Mouse (Mus musculus) kidney, adult 11 months (tissue): ENCODE results near the gene Tpm4.
"Not testable (repeated sequence)": the region's sequence is repeated elsewhere in the genome, so short reads cannot be mapped to it uniquely, and the experiment has no call there.

Source experiments
- DNase-seq: peaks from one replicate; pipeline ENCODE4 v3.0.0; 2022

Gene Tpm4

DNA sequence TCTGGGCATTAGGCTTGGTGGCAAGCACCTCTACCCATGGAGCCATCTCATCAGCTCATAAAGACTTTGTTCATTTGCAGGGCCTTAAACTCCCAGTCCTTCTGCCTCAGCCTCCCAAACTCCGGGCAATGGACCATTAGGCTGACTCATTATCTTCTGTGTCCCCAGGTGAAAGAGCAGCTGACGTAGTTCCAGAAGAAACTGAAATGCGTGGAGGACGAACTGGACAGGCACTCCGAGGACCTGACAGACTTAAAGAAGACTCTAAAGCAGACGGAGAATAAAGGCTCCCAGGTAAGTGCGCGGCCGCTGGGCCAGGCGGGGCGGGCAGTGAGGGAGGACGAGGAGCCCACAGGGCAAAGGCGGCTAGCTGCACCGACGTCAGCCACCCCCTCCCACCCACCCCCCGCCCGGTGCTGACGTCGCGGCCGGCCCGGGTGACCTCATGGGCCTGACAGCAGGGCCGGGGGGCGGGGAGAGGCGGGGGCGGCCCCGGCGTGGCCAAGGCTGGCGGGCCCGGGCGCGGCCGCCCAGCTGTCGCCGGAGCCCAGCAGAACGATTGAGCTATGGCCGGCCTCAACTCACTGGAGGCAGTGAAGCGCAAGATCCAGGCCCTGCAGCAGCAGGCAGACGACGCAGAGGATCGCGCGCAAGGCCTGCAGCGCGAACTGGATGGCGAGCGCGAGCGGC lies at the start of gene Tpm4:
Gene Tpm4 (plus strand): TSS at position 220 of the 690 bp plus-strand sequence.
- DNase-seq = peak; percentile 64

DNA sequence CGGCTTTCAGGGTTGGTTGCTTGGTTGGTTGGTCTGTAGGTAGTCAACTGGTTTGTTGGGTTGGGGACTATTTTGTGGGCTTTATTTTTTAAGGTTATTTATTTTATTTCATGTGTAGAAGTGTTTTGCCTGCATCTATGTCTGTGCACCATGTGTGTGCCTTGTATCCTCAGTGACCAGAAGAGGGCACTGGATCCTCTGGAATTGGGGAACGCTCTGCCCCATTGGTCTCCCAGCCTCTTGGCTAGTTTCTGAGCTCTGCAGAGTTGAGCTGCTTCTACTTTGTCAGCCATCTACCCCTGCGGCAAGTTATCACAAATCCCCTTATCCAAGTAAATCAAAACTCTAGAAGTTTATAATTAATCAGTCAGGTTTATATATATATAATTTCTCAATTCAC lies 47.2 kb upstream of the Tpm4 start:
- not testable (repeated sequence) for DNase-seq

DNA sequence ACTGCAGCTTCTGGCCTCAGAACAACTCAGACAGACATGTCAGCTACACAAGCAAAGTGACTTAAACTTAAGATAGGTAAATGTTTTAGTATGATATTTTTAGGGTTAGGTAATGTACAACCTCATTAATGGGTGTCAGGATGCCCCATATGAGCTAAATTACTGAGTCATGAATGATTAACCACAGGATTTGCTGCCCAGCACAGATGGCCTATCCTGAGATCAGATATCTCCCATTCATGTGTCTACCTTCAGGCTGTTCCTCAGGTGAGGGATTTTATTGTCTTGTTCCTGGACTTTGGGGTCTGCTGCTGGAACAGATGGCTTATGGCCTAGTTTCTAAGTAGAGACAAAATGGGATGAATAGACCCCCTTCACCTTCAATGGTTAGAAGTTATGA lies 38.1 kb upstream of the Tpm4 start:
- DNase-seq = not testable (repeated sequence)

DNA sequence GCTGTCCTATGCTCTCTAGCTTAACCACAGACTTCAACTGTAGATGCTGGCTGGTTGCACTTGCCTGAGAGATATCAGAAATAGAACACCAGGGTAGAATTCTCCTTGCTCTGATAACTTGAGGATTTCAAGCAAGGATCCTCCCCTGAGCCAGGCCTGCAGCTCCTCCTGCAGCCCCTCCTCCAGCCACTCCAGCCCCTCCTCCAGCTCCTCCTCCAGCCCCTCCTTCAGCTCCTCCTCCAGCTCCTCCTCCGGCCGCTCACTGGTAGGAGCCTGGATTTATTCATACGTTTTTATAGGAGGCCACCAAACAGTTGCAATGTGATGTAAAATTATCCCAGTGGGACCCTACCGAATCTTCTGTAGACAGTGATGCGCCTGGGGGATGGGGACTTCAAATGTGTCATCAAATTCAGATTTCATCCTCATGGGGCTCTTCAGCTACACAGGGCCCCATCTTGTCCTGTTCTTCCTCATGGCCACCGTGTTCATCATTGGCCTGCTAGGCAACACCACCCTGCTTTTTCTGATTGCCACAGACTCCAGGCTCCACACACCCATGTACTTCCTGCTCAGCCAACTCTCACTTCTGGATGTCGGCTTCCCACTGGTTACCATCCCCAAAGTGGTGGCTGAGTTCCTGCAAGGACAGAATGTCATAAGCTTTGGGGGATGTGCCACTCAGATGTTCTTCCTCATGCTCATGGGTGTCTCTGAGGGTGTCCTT lies 35.2 kb upstream of the Tpm4 start:
- not testable (repeated sequence) for DNase-seq

DNA sequence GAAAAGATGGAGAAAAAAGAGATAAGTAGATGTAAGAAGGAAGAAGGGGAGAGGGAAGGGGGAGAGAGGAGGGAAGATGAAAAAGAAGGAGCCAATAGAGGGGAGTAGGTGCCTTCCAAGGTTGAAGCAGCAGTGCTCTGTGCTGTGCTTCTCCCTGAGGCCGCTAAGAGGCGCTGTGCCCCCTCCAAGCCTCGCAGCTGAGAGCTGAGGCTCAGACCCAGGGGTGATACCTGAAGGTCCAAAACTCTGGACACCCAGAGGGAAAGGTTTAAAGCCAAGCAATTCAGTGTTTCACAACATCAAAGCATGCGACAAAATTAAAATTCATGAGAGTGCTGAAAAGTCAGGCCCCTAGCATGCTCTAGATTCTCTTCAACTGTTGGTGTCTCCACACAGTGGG lies 29.6 kb upstream of the Tpm4 start:
- DNase-seq = no peak

DNA sequence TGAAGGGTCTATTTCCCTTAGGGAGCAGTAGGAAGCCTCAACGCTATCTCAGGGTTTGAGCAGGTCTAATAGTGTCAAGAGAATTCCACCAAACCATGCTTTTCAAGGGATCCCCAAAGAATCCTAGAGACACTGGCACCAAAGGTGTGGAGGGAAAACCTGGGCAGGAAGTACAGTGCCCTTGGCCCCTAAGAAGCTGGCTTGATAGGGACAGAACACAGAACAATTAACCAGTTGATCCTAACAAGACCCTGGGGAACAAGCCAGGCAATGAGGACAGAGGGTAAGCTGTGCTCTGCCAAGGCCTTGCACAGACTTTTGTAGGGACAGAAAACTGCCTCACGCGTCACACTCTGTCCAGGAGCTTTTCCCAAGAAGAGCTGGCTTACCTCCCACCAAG lies 28.0 kb upstream of the Tpm4 start, which contains the start of gene Olfr374:
Gene Olfr374 (plus strand): TSS at position 301 of the 400 bp plus-strand sequence.
- no peak for DNase-seq

DNA sequence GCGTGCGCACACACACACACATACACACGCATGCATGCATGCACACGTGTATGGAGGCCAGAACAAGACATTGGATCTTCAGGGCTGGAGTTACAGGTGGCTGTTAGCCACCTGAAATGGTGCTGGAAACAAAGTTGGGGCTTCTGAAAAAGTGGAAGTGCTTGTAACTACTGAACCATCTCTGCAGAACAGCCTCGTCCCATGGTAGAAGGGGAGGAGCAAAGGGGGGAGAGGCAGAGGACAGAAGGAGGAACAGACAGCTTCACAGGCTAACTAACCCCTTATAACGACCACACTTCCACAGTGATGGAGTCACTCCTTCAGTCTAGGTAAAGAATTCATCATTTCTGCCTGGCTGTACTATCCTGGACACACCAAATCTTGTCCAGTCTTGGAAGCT lies 23.9 kb upstream of the Tpm4 start:
- DNase-seq = no peak

DNA sequence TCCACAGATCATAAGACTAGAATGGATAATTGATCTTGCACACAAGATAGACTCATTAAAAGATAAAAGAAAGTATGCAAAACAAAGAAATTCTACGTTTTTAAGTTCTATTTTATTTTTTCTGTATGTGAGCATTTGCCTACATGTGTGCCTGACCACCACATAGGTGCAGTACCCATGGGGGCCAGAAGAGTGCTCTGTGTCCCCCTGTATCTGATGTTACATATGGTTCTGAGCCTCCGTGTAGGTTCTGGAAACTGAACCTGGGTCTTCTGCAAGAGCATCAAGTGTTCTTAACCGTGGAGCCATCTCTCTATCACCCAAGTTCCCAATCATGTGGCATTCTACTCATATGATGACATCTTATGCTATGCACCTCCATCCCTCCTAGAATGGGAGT lies 22.3 kb upstream of the Tpm4 start:
- no peak for DNase-seq

DNA sequence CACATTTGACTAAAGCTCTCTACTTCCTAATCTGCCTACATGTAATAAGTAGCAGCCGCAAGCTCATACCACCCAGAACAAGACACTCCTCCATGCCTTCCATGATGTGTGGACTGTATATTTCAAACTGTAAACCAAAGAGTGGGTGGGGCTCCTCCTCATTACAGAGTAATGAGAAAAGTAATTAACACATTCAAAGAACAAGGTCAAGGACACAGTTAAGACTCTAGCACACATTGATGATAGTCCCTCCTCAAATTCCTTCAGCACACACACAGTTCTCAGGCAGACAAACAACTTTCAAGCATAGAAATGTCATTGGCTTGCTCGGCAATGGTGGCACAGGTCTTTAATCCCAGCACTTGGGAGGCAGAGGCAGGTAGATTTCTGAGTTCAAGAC lies 19.6 kb upstream of the Tpm4 start:
- DNase-seq = no peak

DNA sequence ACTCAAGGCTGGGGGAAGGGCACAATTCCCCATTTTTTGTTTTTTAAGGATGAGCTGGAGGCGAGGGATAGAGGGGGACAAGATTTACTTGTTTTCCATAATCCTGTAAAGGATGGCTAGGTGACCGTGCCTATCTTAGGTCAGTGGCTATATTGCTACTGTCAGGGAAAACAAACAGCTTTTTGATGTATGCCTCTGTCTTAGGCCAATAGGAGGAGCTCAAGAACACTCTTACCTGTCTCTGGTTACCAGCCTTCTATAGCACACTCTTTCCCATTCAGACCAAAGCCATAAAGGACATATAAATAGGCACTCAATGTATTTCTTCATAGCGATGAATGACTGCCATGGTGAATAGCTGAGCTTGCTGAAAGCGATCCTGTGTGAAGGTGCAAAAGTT lies 16.2 kb upstream of the Tpm4 start:
- DNase-seq = no peak

DNA sequence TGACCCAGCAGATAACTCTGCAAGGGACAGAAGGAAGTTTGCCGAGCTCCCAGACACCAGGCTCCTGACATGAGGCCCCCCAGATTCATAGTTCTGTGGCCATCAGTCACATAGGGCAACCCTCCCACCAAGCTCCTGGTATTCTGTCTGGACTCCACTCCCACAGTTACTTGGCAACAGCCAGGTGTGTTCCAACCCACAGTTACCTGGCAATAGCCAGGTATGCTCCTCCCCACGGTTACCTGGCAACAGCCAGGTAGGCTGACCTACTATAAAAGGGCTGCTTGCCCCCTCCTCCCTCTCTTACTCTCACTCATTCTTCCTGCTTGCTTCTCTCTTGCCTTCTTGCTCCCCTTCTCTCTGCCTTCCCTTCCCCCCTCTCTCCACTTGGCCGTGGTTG lies 13.3 kb upstream of the Tpm4 start:
- not testable (repeated sequence) for DNase-seq

DNA sequence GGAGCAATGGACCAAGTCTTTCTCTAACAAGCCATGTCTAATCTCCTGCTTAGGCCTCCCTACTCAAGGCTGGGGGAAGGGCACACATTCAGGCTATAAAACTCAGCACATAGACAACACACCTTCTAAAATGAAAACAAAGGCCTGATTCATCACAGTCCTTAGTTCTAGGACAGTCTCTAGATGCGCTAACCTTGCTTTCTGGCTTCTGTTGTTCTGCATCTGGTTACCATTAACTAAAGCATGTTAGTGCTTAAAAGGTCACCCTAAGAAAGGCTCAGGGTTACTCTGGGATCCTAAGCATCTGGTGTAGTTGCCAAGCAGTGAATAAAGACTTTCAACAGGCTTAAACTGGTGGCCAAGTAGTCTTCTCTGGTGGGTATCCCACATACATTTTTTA lies 12.8 kb upstream of the Tpm4 start:
- no peak for DNase-seq

DNA sequence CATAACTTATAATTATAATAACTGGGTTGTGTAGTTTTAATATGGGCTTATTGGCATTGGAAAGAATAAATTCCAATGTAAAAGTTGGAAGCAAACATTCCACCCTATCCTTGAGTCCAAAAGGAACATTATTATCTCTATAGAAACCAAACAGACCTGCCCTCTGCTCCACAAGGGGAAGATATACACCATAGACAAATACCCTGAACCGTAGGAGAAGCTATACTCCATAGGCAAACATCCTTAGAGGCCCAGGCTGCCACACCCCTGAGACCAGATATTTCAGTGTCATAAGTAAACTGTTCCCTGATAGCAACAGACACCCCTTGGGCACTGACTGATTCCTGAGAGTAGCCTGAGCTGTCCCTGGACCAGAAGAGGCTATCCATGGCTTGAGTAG lies 6.9 kb upstream of the Tpm4 start:
- no peak for DNase-seq

DNA sequence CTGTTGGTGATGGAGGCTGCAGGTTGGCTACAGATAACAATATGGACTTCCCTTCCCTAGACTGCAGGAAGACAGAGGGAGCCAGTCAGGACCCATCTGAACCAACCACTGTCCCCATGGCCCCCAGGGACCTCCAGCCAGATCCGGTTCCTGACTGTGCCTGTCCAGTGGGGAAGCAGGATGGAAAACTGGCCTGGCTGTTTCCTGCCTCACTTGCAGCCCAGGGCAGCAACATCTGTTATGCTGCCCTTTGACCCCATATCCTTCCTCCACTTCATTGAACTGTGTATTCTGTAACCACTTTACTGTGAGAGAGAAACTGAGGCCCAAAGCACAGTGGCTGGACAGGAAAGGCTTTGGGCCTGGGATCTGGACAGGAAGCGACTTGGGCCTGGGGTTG lies 3.5 kb upstream of the Tpm4 start:
- DNase-seq = peak; percentile 54

DNA sequence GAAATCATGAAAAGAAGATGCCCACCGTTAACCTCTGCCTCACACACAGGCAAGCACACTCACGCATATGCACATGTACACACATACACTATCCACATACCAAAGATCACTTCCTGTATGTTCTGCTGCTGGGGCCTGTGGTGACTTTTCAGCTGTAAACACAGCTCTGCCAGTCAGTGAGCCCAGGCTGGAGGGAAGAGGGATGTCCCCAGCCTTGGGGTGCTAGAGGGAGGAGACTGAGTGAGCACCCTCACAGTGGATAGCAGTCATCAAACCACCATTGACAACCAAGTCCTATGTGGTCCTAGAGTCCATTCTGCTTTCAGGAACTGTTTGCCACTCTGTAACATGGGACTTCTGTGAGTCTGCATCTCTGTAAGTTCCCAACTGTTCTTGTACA lies 2.9 kb upstream of the Tpm4 start:
- no peak for DNase-seq

DNA sequence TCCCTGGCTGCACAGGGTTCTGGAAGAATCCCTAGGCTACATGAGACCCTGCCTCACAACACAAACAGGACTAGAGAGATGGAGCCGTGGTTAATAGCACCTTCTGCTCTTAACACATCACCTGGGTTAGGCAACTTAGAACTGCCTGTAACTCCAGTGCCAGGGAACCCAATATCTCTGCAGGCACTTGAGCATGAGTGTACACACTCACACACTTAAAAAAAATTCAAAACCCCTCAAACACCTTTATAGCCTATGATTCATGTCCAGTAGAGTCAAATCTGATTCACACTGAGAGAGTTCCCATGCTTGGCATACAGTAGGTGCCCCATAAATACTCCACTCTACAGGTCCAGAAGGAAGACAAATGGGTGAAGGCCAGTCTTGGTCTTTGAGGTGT lies 2.4 kb upstream of the Tpm4 start:
- DNase-seq = no peak

DNA sequence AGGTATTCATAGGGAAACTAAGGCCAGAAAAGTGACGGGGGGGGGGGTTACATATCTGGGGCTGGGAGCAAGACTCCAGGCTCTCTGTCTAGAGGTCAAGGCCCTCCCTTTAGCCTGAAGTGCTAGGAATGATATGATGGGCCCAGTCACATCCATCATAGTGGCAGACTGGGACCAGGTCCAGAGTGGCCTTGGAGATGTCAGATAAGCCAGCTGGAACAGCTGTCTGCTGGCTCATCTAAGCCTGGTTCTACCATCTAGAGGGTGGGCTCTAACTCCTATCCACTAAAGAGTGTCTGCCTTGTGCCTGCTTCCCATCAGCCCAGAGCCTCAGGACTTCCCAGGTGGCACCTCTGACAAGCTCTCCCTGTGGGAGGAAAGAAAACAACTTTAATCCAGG lies 1.9 kb upstream of the Tpm4 start:
- peak; percentile 22 for DNase-seq

DNA sequence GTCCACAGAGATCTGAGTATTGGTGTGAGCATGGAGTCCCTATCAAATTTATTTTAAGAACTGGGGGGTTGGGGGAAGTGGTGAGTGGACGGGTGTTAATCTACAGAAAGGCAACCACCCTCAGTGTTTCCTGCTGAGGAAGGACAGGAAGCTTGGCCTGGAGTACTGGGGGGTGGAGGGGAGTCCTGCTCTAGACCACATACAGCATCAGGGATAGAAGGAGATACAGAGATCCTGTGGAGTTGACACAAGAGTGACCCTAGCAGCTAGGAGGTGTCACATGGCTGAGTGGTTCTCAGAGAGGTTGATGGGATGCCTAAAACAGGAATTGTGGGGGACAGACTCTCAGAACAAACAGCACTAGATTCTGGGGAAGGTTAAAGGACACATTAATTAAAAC lies 1.3 kb upstream of the Tpm4 start:
- no peak for DNase-seq

DNA sequence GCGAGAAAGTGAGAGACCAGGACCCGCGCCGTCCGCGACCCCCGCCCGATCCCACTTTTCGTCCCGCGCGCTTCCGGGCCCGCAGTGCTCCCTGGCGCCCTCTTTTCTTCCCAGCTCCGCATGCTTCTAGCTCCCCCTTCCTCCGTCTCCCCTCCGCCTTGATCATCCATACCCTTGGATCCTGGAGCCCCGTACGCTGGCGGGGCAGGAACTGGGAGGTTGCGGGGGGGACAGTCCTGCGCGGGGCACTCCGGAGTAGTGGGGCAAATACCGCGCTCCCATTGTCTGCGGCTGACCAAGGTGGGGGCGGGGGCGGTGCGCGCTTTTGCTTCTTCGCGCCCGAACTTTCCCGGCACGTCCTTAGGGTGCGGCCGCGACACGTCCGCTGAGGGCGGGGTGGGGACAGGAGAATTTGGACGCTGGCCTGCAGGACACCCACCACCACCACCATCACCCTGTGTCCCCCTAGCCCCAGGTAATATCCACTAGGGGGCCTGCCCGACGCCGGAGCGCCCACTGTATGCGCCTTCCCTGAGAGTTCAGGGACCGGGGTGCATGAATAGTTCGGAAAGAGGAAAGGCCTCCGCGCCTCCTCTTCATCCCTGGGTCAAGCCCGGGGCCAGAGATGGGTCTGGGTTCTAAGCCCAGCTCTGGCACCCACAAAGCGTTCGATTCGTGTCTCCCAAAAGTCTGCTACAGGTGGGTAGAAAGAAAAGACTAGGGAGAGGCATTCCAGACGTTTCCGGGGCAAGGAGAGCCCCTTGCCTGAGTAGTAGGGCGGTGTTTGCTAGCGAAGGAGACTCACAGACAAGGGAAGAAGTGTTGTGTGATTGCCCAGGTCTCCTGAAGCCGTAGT lies 899 bp downstream of the Tpm4 start:
- DNase-seq = peak; percentile 36

DNA sequence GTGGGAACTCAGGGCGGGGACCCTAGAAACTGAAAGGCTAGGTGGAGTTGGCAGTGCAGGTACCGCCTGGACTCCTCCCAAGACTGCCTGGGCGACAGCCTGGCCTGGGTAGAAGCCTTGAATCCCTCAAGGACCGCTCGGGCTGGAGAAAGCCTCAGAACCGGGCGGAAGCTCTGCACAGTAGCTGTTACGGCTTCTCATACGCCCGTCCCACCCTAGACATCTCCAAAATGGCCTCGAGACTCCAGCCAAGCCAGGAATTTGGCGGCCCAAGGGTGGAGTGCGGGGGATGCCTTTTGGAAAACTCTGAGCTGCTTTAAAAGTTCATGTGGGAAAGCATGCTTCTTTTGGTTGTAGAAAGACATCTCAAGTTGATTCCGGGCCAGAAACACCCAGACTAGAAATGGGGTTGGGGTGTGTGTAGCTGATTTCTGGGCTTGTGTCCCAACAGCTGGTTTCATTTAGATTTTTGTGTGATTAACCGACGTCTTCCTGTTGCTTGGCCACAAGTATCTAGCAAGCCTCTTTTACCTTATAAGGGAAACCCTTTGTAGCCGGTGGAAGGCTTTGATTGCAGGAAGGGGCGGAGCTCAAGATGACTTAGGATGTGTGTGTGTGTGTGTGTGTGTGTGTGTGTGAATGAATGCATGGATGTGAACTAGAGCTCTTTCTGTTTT lies 1.7 kb downstream of the Tpm4 start:
- peak; percentile 72 for DNase-seq

DNA sequence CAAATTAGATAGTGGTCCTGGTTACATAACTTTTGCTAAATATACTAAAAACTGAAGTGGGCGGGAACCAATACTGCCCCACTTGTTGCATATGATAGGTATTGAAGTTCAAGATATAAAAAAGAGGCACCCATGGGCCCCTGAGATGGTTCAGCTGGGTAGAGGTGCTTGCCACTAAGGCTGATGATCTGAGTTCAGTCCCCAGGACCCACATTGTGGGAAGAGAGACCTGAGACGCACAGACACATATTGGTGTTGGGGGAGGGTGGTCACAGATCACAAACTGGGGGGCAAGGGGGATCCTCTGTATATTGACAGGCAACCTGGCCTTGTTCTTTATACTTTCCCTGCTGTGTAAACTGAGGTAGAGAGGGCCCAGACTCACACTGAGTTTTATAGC lies 2.7 kb downstream of the Tpm4 start:
- no peak for DNase-seq

DNA sequence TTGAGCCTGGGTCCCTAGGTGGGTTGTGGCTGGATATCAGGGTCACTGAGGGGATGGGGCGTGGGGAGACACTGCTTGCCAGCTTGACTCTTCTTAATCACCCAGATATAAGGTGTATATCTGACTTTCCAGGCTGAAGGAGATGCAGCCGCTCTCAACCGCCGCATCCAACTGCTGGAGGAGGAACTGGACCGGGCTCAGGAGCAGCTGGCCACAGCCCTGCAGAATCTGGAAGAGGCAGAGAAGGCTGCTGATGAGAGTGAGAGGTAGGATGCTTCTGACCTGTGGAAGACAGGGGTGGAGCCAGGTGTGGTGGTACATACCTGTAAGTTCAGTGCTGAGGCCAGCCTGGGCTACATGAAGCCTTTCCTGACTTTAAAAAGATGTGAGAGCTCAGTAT lies 3.7 kb downstream of the Tpm4 start:
- no peak for DNase-seq

DNA sequence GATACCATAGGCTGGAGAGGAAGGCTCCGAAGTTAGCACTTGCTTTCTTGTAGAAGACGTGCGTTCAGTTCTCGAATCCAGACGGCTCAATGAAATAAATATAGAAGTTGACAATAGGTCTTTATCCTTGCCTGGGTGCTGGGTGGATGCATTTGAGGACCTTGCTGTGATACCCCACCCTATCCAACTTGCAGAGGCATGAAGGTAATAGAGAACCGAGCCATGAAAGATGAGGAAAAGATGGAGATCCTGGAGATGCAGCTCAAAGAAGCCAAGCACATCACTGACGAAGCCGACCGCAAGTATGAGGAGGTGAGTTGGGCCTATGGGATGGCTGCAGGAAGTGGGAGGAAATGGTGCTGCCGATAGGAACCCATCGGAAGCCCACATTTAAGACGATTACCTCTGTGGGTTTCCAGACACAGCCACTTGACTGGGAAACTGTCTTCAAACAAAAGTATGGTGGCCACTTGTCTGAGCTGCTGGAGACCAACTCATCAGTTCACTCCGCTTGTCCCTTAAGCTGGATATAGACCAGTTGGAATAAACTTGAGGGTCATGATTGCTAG lies 8.6 kb downstream of the Tpm4 start:
- DNase-seq = no peak
